Mouse (Mus musculus): ENCODE data around the gene Nsf.

DNA sequence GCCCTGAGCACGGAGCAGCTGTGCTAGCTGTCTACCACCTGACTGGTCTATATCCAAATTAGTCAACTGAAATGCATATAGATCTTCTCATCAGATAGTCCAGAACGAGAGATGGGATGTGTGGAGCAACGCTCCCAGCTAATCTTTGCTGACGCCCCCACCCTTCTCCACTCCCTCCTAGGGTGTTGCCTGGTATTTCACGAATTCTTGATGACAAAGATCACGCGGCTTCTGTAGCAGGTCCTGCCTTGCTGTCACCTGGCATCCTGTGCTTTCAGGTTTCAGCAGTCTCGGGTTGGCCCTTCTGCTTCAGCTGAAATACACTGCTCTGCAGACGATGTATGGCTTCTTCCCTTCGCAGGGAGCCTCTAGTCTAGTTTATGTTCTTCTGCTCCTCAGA is 61.0 kb downstream of the Nsf start:
- TF ChIP-seq CHD2 (IDR thresholded peaks at IDR 0.05; ENCODE audit: low read depth, low read length) (no peak), HCFC1 (IDR thresholded peaks at IDR 0.05; ENCODE audit: borderline replicate concordance, insufficient read depth, low read length) (no peak), ZC3H11A (IDR thresholded peaks at IDR 0.05; ENCODE audit: borderline replicate concordance, low read depth, low read length) (no peak), MAFK (IDR thresholded peaks at IDR 0.05; ENCODE audit: insufficient read depth, low read depth, low read length) (no peak)
